Mouse (Mus musculus) liver, adult 2 months (tissue): ENCODE results near the gene Btn1a1. TPM values are rescaled to one million over a fixed set of nuclear protein-coding genes. Genes with fewer than 3 reads are reported as not detected.
A peak's percentile ranks its signal among the peaks of the same experiment; 100 is the strongest.

ENCODE experiments used
- DNase-seq: peaks from one replicate; pipeline ENCODE4 v3.0.0-alpha.2; 2011; ENCODE audit warnings: low read depth, low spot score; ENCODE audit errors: extremely low read depth
- H3K27ac ChIP-seq: fragments of 200-500 bp; replicated peaks from 2 replicates; pipeline ENCODE4 v1.5.1; 2012; ENCODE audit warnings: low read depth, mild to moderate bottlenecking, control low read depth, inconsistent platforms, low read length; ENCODE audit not compliant: insufficient read depth
- H3K27me3 ChIP-seq: fragments of 200-500 bp; 2 replicates; pipeline ENCODE4 v1.6.1; 2012; ENCODE audit warnings: mild to moderate bottlenecking, moderate library complexity, low read length, inconsistent platforms; ENCODE audit not compliant: control insufficient read depth, insufficient read depth
- H3K36me3 ChIP-seq: fragments of 200-500 bp; 2 replicates; pipeline ENCODE4 v1.6.1; 2012; ENCODE audit warnings: low read length, inconsistent platforms; ENCODE audit not compliant: control insufficient read depth, insufficient read depth
- H3K4me1 ChIP-seq: fragments of 200-500 bp; 2 replicates; pipeline ENCODE4 v1.6.1; 2011; ENCODE audit warnings: low read length; ENCODE audit not compliant: control insufficient read depth, insufficient read depth
- H3K4me3 ChIP-seq: fragments of 200-500 bp; 2 replicates; pipeline ENCODE4 v1.5.1; 2011; ENCODE audit warnings: low read depth, mild to moderate bottlenecking, control low read depth, low read length, moderate library complexity; ENCODE audit not compliant: insufficient read depth
- H3K79me2 ChIP-seq: fragments of 200-500 bp; 2 replicates; pipeline ENCODE4 v1.6.1; 2012; ENCODE audit warnings: inconsistent platforms, mild to moderate bottlenecking, low read length, moderate library complexity; ENCODE audit not compliant: control insufficient read depth, insufficient read depth
- H3K9ac ChIP-seq: fragments of 200-500 bp; 2 replicates; pipeline ENCODE4 v1.6.1; 2012; ENCODE audit warnings: low read depth, mild to moderate bottlenecking, control low read depth, inconsistent platforms, low read length
- CTCF ChIP-seq: fragments of 200-500 bp; IDR thresholded peaks from 2 replicates; pipeline ENCODE4 v1.5.1; 2011; ENCODE audit warnings: low read depth, low read length, control low read depth
- POLR2A ChIP-seq: fragments of 200-500 bp; IDR thresholded peaks from 2 replicates; pipeline ENCODE4 v1.6.1; 2011; ENCODE audit warnings: low read length, control low read depth; ENCODE audit not compliant: insufficient read depth; ENCODE audit errors: extremely low read depth
- whole genome bisulfite sequencing: fragments of 180-500 bp; shearing (Covaris S2); methylation state at CpG from one replicate; pipeline ENCODE4 v1.1.7; 2018; 5-methylcytosine and 5-hydroxymethylcytosine counted together
- polyA plus RNA-seq: library from polyadenylated mRNA; depleted of rRNA; stranded (reverse); fragments of >200 nt; gene quantifications from 2 replicates; pipeline ENCODE4 v1.2.3, GENCODE M21; 2012
- total RNA-seq: library from RNA; depleted of rRNA; stranded (reverse); fragments of >200 nt; gene quantifications from 2 replicates; pipeline ENCODE4 v1.2.3, GENCODE M21; 2014

The Btn1a1 gene
- total and polyA plus RNA-seq, 2 experiments = not detected

DNA sequence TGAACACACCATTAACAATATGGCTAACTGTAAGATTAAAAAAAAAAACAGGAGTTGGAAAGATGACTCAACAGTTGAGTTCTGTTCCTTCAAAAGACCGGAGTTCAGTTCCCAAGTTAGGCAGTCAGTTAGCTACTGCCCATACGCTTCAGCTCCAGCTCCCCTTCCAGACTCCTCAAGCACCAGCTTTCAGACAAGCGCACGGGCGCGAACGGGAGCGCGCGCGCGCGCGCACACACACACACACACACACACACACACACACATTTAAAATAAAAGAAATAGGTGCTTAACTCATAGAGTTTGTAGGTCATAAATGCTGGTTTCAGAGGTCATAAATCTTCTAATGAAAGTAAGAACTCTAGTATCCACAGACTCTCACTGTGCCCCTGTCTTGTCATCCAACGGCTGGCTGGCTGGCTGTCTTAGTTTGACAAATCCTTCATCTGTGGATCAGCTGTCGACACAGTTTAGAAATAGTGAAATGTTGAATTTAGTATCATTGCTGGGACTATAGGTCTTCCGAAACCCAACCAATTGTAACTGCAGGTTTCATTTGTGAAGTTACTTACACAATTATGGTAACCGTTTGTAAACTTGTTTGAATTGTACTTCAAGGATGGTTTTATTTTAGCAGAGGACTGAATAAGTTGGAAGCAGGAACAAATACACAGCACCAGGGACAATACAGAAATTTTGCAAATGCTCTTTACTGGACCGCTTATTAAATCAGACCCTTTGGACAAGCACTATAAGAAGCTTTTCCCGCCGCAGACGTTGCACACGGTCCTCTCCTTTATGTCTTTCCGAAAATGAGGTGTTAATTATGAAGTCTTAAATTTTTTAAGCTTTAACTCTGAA, 16.2 kb downstream of the Btn1a1 start:
- WGBS = 1% methylated on average over 24 of the region's 24 CpGs
- Histone ChIP-seq H3K27me3 (no peaks in the 10 kb centered on the region), H3K4me1 (peaks cover 2% of the 10 kb centered on the region; the same call in 1 of the 2 replicates), H3K9ac (no peak overlapping the region; the same call in 1 of the 2 replicates), H3K79me2 (no peaks in the 10 kb centered on the region), H3K36me3 (no peaks in the 10 kb centered on the region), H3K27ac (no peak overlapping the region), H3K4me3 (peak overlapping the region; percentile 64)
- no peak for TF ChIP-seq CTCF
- TF ChIP-seq POLR2A = no peak
- DNase-seq = peak; percentile 52

- 80% methylated on average over 3 of the region's 3 CpGs for WGBS
- H3K36me3 ChIP-seq = no peaks in the 10 kb centered on the region
- no peaks in the 10 kb centered on the region for H3K79me2 ChIP-seq
- H3K4me3 ChIP-seq = no peak overlapping the region
- H3K27ac ChIP-seq = no peak overlapping the region
- no peaks in the 10 kb centered on the region for H3K27me3 ChIP-seq
- no peak for TF ChIP-seq CTCF
- TF ChIP-seq POLR2A = no peak
- H3K9ac ChIP-seq = no peak overlapping the region
- DNase-seq = no peak
- H3K4me1 ChIP-seq = peaks cover 2% of the 10 kb centered on the region; the same call in 1 of the 2 replicates
These were observed 16.9 kb downstream of the Btn1a1 start for GRCm38 (mm10) chr13:23448758-23449157.

- Histone ChIP-seq H3K4me1 (peaks cover 2% of the 10 kb centered on the region; the same call in 1 of the 2 replicates), H3K36me3 (no peaks in the 10 kb centered on the region), H3K79me2 (no peaks in the 10 kb centered on the region), H3K9ac (0 out of 2 replicates have a peak overlapping the region, but pooled peaks have one; percentile 27), H3K27me3 (no peaks in the 10 kb centered on the region), H3K27ac (no peak overlapping the region), H3K4me3 (peak overlapping the region; percentile 43)
- TF ChIP-seq CTCF = no peak
- TF ChIP-seq POLR2A = no peak
- under 1% methylated on average over 16 of the region's 16 CpGs for WGBS
- peak; percentile 76 for DNase-seq
These were observed 19.2 kb downstream of the Btn1a1 start for GRCm38 (mm10) chr13:23446498-23446952.

GRCm38 (mm10) chr13:23445561-23446320, 20.0 kb downstream of the Btn1a1 start:
- Histone ChIP-seq H3K4me1 (peaks cover 2% of the 10 kb centered on the region; the same call in 1 of the 2 replicates), H3K27me3 (no peaks in the 10 kb centered on the region), H3K36me3 (no peaks in the 10 kb centered on the region), H3K9ac (peak overlapping the region; percentile 72), H3K27ac (peak overlapping the region; percentile 63), H3K79me2 (no peaks in the 10 kb centered on the region), H3K4me3 (peak overlapping the region; percentile 87)
- DNase-seq = peak; percentile 84
- under 1% methylated on average over 55 of the region's 55 CpGs for WGBS
- TF ChIP-seq POLR2A (peak; percentile 32; the same call in 1 of the 2 replicates), CTCF (no peak)

DNA sequence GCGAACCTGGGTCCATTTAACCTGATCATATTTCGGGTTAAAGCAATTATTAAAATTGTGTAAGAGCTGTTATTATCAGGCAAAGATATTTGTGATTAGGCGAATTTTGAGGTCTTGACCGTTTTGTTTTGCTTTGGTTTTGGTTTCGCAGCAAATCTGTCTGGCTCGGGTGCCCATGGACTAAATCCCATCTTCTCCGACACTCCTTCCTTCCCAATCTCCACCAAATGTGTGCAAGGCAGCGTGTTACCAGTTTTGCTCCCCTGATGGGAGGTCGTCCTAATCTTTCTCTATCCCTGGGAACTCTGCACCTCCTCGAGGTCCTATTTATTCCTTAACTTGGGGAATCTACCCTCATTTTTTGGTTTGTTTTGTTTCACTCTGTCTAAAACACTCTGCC, 20.5 kb downstream of the Btn1a1 start:
- H3K79me2 ChIP-seq = no peaks in the 10 kb centered on the region
- WGBS = 2% methylated on average over 10 of the region's 10 CpGs
- no peak for TF ChIP-seq POLR2A
- no peak for TF ChIP-seq CTCF
- H3K4me3 ChIP-seq = peak overlapping the region; percentile 87
- H3K27me3 ChIP-seq = no peaks in the 10 kb centered on the region
- H3K4me1 ChIP-seq = peaks cover 2% of the 10 kb centered on the region; the same call in 1 of the 2 replicates
- H3K27ac ChIP-seq = peak overlapping the region; percentile 63
- DNase-seq = peak; percentile 44
- no peaks in the 10 kb centered on the region for H3K36me3 ChIP-seq
- peak overlapping the region; percentile 72 for H3K9ac ChIP-seq
